Mouse (Mus musculus) C3H10T1/2 (cell line): ENCODE measurements around the gene Rbm48. TPM values are rescaled to one million over a fixed set of nuclear protein-coding genes. Genes with fewer than 3 reads are reported as not detected.

Source experiments
- polyA plus RNA-seq, 2 experiments: library from polyadenylated mRNA; unstranded; fragments of >200 nt; fragmentation: generic; extraction: Trizol; gene quantifications; one replicate each; pipeline ENCODE4 v1.2.1; 2012; ENCODE audit warnings: missing spikeins in 2 of 2

The Rbm48 gene
- 1 to 10 TPM in 1 of 2 experiments, under 1 TPM in 1; 0.40 to 2.8 TPM for polyA plus RNA-seq

DNA sequence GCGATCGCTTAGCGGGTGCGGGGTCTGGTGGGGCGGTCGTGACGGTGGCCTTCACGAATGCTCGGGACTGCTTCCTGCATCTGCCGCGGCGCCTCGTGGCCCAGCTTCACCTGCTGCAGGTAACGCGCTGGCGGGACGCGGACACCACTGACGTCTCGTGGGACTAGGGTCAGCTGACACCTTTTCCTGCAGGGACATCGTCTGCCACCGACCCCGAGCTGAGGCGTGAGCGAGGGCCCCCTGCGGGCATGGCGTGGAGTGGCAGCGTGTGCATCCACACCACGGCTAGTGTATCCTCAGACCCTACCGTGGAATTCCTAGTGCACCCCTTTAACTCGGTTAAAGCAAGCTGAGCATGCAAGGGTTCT is at the start of gene Rbm48:
Gene Rbm48 (minus strand): TSS at position 187 of the 368 bp plus-strand sequence.

DNA sequence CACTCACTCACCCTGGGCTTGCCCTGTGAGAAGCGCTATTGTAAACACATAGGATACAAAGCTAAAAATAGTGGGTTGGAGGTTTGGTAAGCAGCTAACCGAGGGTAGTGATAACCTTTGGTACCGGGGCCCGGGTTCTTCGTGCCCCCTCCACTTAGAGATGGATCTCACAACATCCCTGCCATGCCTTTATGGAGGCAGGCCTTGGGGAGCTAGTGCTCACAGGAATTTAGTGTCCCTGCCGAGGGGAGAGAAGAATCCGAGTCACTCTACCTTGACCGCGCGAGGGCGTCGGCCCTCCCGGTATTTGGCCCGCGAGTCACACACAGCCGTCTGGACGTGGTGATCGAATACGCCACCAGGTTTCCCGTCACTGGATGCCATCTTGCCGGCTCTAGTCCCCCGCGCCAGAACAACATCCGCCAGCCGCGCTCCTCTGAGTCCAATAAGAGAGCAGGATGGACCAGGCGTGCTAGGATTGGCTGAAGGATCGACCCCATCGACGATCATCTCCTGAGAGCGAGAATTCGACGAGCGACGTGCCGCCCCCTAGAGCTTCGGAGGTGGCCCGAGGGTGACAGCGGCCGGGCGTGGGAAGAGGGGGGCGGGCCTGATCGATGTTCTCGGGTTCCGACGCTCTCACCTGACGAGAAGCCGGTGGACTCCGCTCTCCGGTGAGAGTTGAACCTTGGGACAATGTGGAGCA is 539 bp downstream of the Rbm48 start, which contains the start of gene Pex1:
Gene Pex1 (plus strand): TSS at position 374 of the 706 bp plus-strand sequence.

DNA sequence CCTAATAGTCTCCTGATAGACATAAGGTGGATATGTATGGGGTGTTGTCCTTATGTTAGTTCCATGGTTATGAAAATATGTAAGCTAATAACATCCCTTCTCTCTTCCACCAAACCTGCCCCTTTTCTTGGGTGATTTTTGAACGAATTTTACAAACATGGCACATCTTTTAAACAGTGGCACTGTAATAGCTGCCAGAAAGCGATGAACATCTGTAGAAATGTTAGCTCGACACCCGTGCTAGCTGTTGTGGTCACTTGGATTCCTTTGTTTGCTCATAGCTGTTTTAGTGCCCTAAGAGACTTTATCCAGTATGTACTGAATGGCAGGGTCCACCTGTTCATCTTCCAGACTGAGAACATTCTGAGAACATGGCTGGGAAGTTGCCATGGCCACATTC is 25.1 kb downstream of the Rbm48 start, which contains the start of gene 1700109H08Rik:
Gene 1700109H08Rik (plus strand): TSS at position 301 of the 400 bp plus-strand sequence.

DNA sequence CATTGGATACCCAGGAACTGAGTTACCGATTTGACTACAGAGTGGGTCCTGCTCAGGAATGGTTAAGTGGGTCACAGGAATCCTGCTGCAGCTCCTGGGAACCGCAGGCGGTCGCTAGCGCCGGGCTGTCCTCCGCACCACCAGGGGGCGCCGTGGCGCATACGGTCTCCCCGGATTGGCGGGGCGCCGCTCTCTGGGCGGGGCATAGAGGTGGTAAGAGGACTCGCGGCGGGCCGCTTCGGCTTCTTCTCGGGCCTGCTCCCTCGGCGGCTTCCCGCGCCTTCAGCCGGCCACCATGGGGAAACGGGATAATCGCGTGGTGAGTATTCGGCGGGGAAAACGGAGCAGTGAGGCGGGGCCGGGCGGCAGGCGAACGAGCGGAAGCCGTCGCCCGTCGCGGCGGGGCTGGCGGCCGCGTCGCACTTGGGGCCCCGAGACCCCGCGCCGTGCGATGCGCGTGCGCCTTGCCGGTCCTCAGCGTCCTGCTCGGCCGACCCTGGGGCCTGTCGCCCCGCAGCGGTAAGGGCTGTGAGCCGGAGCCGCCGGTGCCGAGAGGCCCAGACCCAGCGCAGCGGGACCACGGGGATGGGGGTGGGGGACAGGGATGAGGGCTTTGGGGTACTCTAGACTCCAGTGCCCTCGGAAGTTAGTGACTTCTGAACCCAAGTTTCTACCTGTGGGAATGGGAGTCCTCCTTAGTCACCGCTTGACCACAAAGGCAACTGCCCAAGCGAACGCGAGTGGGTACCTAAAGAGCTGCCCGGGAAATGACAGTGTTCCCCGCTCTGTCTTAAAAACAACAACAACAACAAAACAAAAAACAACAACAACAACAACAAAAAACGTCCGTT is 52.5 kb downstream of the Rbm48 start, which contains the start of gene Fam133b:
Gene Fam133b (plus strand): TSS at position 205 of the 851 bp plus-strand sequence.

Other genes with a start within 250 kb of the Rbm48 start
- 10 to 100 TPM in 1 of 2 experiments, 1 to 10 TPM in 1; 6.4 to 16.8 TPM for gene Fam133b, start 52.8 kb downstream of the Rbm48 start, polyA plus RNA-seq
- under 1 TPM; 0.06 to 0.31 TPM for gene 1700109H08Rik, start 25.0 kb downstream of the Rbm48 start, polyA plus RNA-seq
- gene Pex1, start 519 bp downstream of the Rbm48 start, polyA plus RNA-seq: 1 to 10 TPM in 1 of 2 experiments, under 1 TPM in 1; 0.62 to 8.0 TPM
- not detected for gene Tmbim7, start 54.6 kb upstream of the Rbm48 start, polyA plus RNA-seq
- 10 to 100 TPM; 53.3 to 70.7 TPM for gene Gatad1, start 60.6 kb upstream of the Rbm48 start, polyA plus RNA-seq
- gene Ankib1, start 206.3 kb upstream of the Rbm48 start, polyA plus RNA-seq: 1 to 10 TPM in 1 of 2 experiments, under 1 TPM in 1; 0.53 to 3.7 TPM
- gene Krit1, start 206.6 kb upstream of the Rbm48 start, polyA plus RNA-seq: 1 to 10 TPM in 1 of 2 experiments, under 1 TPM in 1; 0.34 to 3.2 TPM
- gene Lrrd1, start 248.6 kb upstream of the Rbm48 start, polyA plus RNA-seq: under 1 TPM in 1 of 2 experiments, not detected in 1; 0.09 TPM